Mouse (Mus musculus): ENCODE measurements around the gene Tlr12.

DNA sequence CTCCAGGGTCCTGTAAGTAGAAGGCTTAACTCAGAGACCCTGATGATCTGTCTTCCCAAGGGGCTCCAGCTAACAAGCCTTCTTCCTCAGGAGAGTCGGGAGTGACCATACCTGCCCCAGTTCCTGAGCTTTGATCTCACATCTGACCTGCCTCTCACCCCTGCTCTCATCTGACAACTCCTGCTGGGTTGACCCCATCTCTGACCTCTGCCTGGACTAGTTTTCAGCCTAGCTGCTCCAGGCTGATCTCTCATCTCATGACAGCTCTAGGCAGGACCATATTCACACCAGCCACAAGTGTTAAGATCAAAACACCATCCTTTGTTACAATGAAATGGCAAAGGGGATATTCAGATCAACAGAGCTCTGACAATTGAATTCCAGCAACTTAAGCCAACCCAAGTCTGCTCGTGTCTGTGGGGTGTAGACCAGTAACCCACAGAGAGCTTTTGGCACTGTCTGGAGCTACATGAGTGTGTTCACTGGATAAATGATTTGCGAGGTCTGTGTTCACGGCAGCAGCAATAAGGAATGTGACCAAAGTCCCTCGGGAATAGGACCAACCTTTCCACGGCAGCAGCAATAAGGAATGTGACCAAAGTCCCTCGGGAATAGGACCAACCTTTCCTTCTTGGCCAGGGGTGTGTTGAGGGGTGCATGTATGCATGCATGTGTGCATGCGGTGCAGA is 30.3 kb upstream of the Tlr12 start:
- TF ChIP-seq CTCF (IDR thresholded peaks at IDR 0.05; ENCODE audit: control insufficient read depth, insufficient read depth, low read length) = no peak
- no peak for TF ChIP-seq POLR2A (IDR thresholded peaks at IDR 0.05; ENCODE audit: borderline replicate concordance, control insufficient read depth, low read depth, low read length)
